Mouse (Mus musculus): ENCODE data around the gene Snx22. TPM values are rescaled to one million over a fixed set of nuclear protein-coding genes. Genes with fewer than 3 reads are reported as not detected.

Snx22 gene
- total and polyA plus RNA-seq, 3 experiments = 0.49 to 15.0 TPM; not detected in 1

GRCm38 (mm10) chr9:66059583-66060307 is 9.8 kb downstream of the Snx22 start, which contains the start of gene Ppib:
Ppib (plus strand) TSS chr9:66060222.
- TF ChIP-seq CTCF (IDR thresholded peaks at IDR 0.05; ENCODE audit: low read depth, low read length) (no peak), GATA1 (IDR thresholded peaks at IDR 0.05; ENCODE audit: borderline replicate concordance, low read length) (no peak), POLR2AphosphoS5 (IDR thresholded peaks at IDR 0.05; ENCODE audit: insufficient replicate concordance, low read depth, low read length) (no peak)
- 0 out of 2 replicates have a peak, but pooled peaks cover 3% of the 10 kb centered on the region for H3K9me3 ChIP-seq (replicated peaks)
- H3K36me3 ChIP-seq (replicated peaks) = peaks cover 33% of the 10 kb centered on the region
- H3K4me3 ChIP-seq (ENCODE audit: low read depth, low read length) = peak within 1 kb of the TSS; percentile 81
- DNase-seq (ENCODE audit: low spot score) (peak; percentile 100), ATAC-seq (ENCODE audit: extremely low read depth, insufficient number of reproducible peaks, low FRiP score, poor library complexity, severe bottlenecking) (peak; percentile 97)
- no peaks in the 10 kb centered on the region for H3K27me3 ChIP-seq (ENCODE audit: insufficient read depth, low read length)
- peaks cover 33% of the 10 kb centered on the region for H3K4me1 ChIP-seq (ENCODE audit: insufficient read depth, low read depth, low read length)

- DNase-seq (ENCODE audit: low spot score) (no peak), ATAC-seq (ENCODE audit: extremely low read depth, insufficient number of reproducible peaks, low FRiP score, poor library complexity, severe bottlenecking) (no peak)
- H3K27me3 ChIP-seq (ENCODE audit: insufficient read depth, low read length) = peaks cover 4% of the 10 kb centered on the region; the same call in 1 of the 2 replicates
- H3K4me1 ChIP-seq (ENCODE audit: insufficient read depth, low read depth, low read length) = peaks cover 3% of the 10 kb centered on the region
- H3K9me3 ChIP-seq (replicated peaks) = peaks cover 5% of the 10 kb centered on the region; the same call in 1 of the 2 replicates
- TF ChIP-seq TAL1 (conservative IDR thresholded peaks at IDR 0.05; ENCODE audit: low read depth, low read length) (no peak), POLR2AphosphoS5 (IDR thresholded peaks at IDR 0.05; ENCODE audit: insufficient replicate concordance, low read depth, low read length) (no peak), GATA2 (IDR thresholded peaks at IDR 0.05; ENCODE audit: borderline replicate concordance, low read depth, low read length) (no peak), CTCF (IDR thresholded peaks at IDR 0.05; ENCODE audit: low read depth, low read length) (no peak), GATA1 (IDR thresholded peaks at IDR 0.05; ENCODE audit: borderline replicate concordance, low read length) (no peak)
- no peak overlapping the region for H3K4me3 ChIP-seq (ENCODE audit: low read depth, low read length)
- no peaks in the 10 kb centered on the region for H3K36me3 ChIP-seq (replicated peaks)
Observed at GRCm38 (mm10) chr9:66053620-66054019, 15.9 kb downstream of the Snx22 start.

DNA sequence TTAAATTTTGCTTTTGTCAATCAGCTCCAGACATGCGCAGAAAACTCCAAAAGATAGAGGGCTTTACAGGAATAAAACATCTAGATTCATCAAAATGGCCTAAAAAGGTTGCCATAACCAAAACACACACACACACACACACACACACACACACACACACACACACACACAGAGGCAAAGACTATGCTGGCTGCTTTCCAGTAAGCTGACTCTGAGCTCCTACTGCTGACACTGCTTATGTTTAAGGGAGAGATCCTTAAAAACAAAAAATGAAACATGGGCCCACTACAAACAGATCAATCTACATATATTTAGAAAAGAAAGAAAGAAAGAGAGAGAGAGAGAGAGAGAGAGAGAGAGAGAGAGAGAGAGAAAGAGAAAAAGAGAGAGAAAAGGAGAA is 16.8 kb downstream of the Snx22 start:
- ATAC-seq (ENCODE audit: extremely low read depth, insufficient number of reproducible peaks, low FRiP score, poor library complexity, severe bottlenecking) = no peak
- no peak for DNase-seq (ENCODE audit: low spot score)
- TF ChIP-seq GATA1 (IDR thresholded peaks at IDR 0.05; ENCODE audit: borderline replicate concordance, low read length) (no peak), CTCF (IDR thresholded peaks at IDR 0.05; ENCODE audit: low read depth, low read length) (no peak), TAL1 (conservative IDR thresholded peaks at IDR 0.05; ENCODE audit: low read depth, low read length) (no peak), GATA2 (IDR thresholded peaks at IDR 0.05; ENCODE audit: borderline replicate concordance, low read depth, low read length) (no peak), POLR2AphosphoS5 (IDR thresholded peaks at IDR 0.05; ENCODE audit: insufficient replicate concordance, low read depth, low read length) (no peak)

DNA sequence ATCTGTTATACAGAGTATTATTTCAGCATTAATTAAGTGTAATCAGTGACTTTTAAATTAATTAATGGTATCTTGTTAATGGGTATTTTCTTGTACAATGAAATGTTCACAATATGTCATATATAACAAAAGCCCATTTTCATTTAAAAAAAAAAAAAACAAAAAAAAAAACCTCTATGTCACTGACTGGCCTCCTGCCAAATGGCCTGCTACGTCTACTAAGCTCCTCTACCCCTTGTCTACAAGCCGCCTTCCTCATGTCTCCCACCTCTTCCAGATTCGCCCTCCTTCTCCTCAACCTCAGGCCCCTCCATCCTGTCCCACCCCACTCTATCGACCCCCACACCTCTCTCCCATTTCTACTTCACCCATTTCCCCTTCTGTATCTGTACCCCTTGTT is 18.0 kb downstream of the Snx22 start:
- Histone ChIP-seq H3K27me3 (ENCODE audit: insufficient read depth, low read length) (peaks cover 7% of the 10 kb centered on the region; the same call in 1 of the 2 replicates), H3K4me3 (ENCODE audit: low read depth, low read length) (no peak overlapping the region), H3K4me1 (ENCODE audit: insufficient read depth, low read depth, low read length) (no peaks in the 10 kb centered on the region; the same call in 1 of the 2 replicates), H3K36me3 (replicated peaks) (no peaks in the 10 kb centered on the region), H3K9me3 (replicated peaks) (peaks cover 5% of the 10 kb centered on the region; the same call in 1 of the 2 replicates)
- ATAC-seq (ENCODE audit: extremely low read depth, insufficient number of reproducible peaks, low FRiP score, poor library complexity, severe bottlenecking) = no peak
- no peak for DNase-seq (ENCODE audit: low spot score)
- TF ChIP-seq POLR2AphosphoS5 (IDR thresholded peaks at IDR 0.05; ENCODE audit: insufficient replicate concordance, low read depth, low read length) (no peak), GATA1 (IDR thresholded peaks at IDR 0.05; ENCODE audit: borderline replicate concordance, low read length) (no peak), TAL1 (conservative IDR thresholded peaks at IDR 0.05; ENCODE audit: low read depth, low read length) (no peak), GATA2 (IDR thresholded peaks at IDR 0.05; ENCODE audit: borderline replicate concordance, low read depth, low read length) (no peak), CTCF (IDR thresholded peaks at IDR 0.05; ENCODE audit: low read depth, low read length) (no peak)

More for the DNA sequence above, 16.8 kb downstream of the Snx22 start:
- no peak overlapping the region for H3K4me3 ChIP-seq (ENCODE audit: low read depth, low read length)
- H3K4me1 ChIP-seq (ENCODE audit: insufficient read depth, low read depth, low read length) = no peaks in the 10 kb centered on the region; the same call in 1 of the 2 replicates
- H3K27me3 ChIP-seq (ENCODE audit: insufficient read depth, low read length) = peaks cover 6% of the 10 kb centered on the region; the same call in 1 of the 2 replicates
- no peaks in the 10 kb centered on the region for H3K36me3 ChIP-seq (replicated peaks)
- H3K9me3 ChIP-seq (replicated peaks) = peaks cover 5% of the 10 kb centered on the region; the same call in 1 of the 2 replicates

- no peaks in the 10 kb centered on the region; the same call in 1 of the 2 replicates for H3K4me1 ChIP-seq (ENCODE audit: insufficient read depth, low read depth, low read length)
- ATAC-seq (ENCODE audit: extremely low read depth, insufficient number of reproducible peaks, low FRiP score, poor library complexity, severe bottlenecking) = no peak
- peaks cover 7% of the 10 kb centered on the region; the same call in 1 of the 2 replicates for H3K27me3 ChIP-seq (ENCODE audit: insufficient read depth, low read length)
- H3K4me3 ChIP-seq (ENCODE audit: low read depth, low read length) = no peak overlapping the region
- TF ChIP-seq CTCF (IDR thresholded peaks at IDR 0.05; ENCODE audit: low read depth, low read length) (no peak), TAL1 (conservative IDR thresholded peaks at IDR 0.05; ENCODE audit: low read depth, low read length) (no peak), POLR2AphosphoS5 (IDR thresholded peaks at IDR 0.05; ENCODE audit: insufficient replicate concordance, low read depth, low read length) (no peak), GATA2 (IDR thresholded peaks at IDR 0.05; ENCODE audit: borderline replicate concordance, low read depth, low read length) (no peak), GATA1 (IDR thresholded peaks at IDR 0.05; ENCODE audit: borderline replicate concordance, low read length) (no peak)
- H3K9me3 ChIP-seq (replicated peaks) = peaks cover 5% of the 10 kb centered on the region; the same call in 1 of the 2 replicates
- no peak for DNase-seq (ENCODE audit: low spot score)
- H3K36me3 ChIP-seq (replicated peaks) = no peaks in the 10 kb centered on the region
Observed at GRCm38 (mm10) chr9:66049931-66050601, 19.5 kb downstream of the Snx22 start.

DNA sequence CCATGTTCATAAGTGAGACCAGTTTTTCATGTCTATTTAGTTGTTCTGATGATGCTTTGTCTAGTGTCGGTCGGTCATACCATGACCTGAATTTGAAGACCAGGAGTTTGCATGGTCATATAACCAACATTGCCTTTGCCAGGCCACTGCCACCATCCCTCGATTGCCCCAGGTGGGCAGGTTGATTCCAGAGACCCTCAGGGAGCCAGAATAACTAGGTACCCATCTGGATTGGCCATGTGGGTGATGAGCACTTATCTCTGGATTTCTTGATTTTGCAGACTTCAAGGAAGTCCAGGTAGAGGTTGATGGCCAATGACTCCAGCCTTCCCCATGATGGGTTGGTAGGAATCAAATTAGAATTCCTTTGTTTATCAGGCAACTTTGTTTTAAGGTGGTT is 26.3 kb downstream of the Snx22 start:
- no peak for DNase-seq (ENCODE audit: low spot score)
- Histone ChIP-seq H3K4me3 (ENCODE audit: low read depth, low read length) (no peak overlapping the region), H3K27me3 (ENCODE audit: insufficient read depth, low read length) (0 out of 2 replicates have a peak, but pooled peaks cover 2% of the 10 kb centered on the region), H3K4me1 (ENCODE audit: insufficient read depth, low read depth, low read length) (no peaks in the 10 kb centered on the region), H3K9me3 (replicated peaks) (no peaks in the 10 kb centered on the region), H3K36me3 (replicated peaks) (peaks cover 49% of the 10 kb centered on the region)
- ATAC-seq (ENCODE audit: extremely low read depth, insufficient number of reproducible peaks, low FRiP score, poor library complexity, severe bottlenecking) = no peak
- TF ChIP-seq GATA1 (IDR thresholded peaks at IDR 0.05; ENCODE audit: borderline replicate concordance, low read length) (no peak), GATA2 (IDR thresholded peaks at IDR 0.05; ENCODE audit: borderline replicate concordance, low read depth, low read length) (no peak), CTCF (IDR thresholded peaks at IDR 0.05; ENCODE audit: low read depth, low read length) (no peak), TAL1 (conservative IDR thresholded peaks at IDR 0.05; ENCODE audit: low read depth, low read length) (no peak), POLR2AphosphoS5 (IDR thresholded peaks at IDR 0.05; ENCODE audit: insufficient replicate concordance, low read depth, low read length) (no peak)

All from G1E (cell line).